Mouse (Mus musculus): Measurements from ENCODE around the gene Kpna3. TPM values are rescaled to one million over a fixed set of nuclear protein-coding genes. Genes with fewer than 3 reads are reported as not detected.

Kpna3 gene
- total and polyA plus RNA-seq, 2 experiments from 2014 or later = 34.8 to 52.5 TPM

DNA sequence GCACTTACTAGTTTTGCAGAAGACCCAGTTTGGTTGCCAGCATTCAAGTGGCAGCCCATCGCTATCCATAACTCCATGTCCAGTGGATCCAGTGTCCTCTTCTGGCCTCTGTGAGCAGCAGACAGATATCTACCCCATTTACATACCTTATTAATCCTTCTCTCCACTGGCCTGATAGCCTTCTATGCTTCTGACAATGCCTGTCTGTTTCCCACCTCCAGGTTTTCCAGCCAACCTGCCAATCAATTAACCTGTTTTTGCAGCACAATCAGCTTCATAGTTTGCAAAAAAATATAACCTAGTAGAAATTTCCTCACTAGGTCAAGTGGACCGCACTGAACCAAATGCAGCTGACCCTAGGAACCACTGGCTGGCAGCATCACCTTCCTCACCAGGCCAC, 77.4 kb downstream of the Kpna3 start:
- no peak overlapping the region for H3K4me3 ChIP-seq (ENCODE audit: low read length)
- no peak for ATAC-seq
- peaks cover 3% of the 10 kb centered on the region; the same call in 1 of the 2 replicates for H3K36me3 ChIP-seq (ENCODE audit: insufficient read depth, low read length)
- 92% methylated on average over 2 of the region's 2 CpGs for WGBS
- H3K9ac ChIP-seq (replicated peaks; ENCODE audit: low read length) = no peak overlapping the region
- H3K27ac ChIP-seq = no peak overlapping the region
- no peaks in the 10 kb centered on the region for H3K27me3 ChIP-seq (ENCODE audit: insufficient read depth, low read length)
- no peak for TF ChIP-seq CTCF (IDR thresholded peaks at IDR 0.05; ENCODE audit: low read depth)
- H3K4me2 ChIP-seq (ENCODE audit: low read depth, low read length) = no peak overlapping the region
- 0 out of 2 replicates have a peak, but pooled peaks cover 6% of the 10 kb centered on the region for H3K4me1 ChIP-seq (ENCODE audit: insufficient read depth, low read length)
- H3K9me3 ChIP-seq (ENCODE audit: low read length) = no peaks in the 10 kb centered on the region
- DNase-seq (ENCODE audit: low spot score) = no peak

DNA sequence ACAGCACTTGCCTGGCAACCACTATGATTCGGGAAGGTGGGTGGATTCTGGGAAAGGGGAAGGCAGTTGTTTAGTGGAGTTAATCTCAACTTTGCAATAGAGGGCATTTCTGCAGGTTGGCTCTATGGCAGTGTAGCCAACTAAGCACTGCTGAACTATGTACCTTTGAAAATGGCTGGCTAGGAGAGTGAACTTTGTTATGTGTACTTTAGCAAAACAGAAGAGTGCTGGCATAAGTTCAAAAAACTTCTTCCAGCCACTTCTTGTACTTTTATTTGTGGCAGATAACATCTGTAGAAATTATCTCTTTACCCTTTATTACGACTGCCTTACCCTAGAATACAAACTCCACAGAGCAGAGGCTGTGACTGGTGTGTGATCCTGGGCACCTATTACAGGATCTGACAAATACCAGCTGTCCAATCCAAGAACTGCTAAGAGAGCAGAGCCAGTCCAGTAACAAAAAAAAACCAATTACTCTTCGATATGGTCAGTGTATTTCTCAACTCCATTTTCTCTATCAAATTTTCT, 78.6 kb downstream of the Kpna3 start:
- Histone ChIP-seq H3K4me1 (ENCODE audit: insufficient read depth, low read length) (0 out of 2 replicates have a peak, but pooled peaks cover 6% of the 10 kb centered on the region), H3K9me3 (ENCODE audit: low read length) (no peaks in the 10 kb centered on the region), H3K9ac (replicated peaks; ENCODE audit: low read length) (no peak overlapping the region), H3K36me3 (ENCODE audit: insufficient read depth, low read length) (no peaks in the 10 kb centered on the region), H3K4me2 (ENCODE audit: low read depth, low read length) (peak overlapping the region; percentile 70), H3K27me3 (ENCODE audit: insufficient read depth, low read length) (no peaks in the 10 kb centered on the region), H3K27ac (no peak overlapping the region), H3K4me3 (ENCODE audit: low read length) (no peak overlapping the region; the same call in 1 of the 2 replicates)
- WGBS = 65% methylated on average over 3 of the region's 3 CpGs
- no peak for TF ChIP-seq CTCF (IDR thresholded peaks at IDR 0.05; ENCODE audit: low read depth)
- no peak for DNase-seq (ENCODE audit: low spot score)
- ATAC-seq = no peak

DNA sequence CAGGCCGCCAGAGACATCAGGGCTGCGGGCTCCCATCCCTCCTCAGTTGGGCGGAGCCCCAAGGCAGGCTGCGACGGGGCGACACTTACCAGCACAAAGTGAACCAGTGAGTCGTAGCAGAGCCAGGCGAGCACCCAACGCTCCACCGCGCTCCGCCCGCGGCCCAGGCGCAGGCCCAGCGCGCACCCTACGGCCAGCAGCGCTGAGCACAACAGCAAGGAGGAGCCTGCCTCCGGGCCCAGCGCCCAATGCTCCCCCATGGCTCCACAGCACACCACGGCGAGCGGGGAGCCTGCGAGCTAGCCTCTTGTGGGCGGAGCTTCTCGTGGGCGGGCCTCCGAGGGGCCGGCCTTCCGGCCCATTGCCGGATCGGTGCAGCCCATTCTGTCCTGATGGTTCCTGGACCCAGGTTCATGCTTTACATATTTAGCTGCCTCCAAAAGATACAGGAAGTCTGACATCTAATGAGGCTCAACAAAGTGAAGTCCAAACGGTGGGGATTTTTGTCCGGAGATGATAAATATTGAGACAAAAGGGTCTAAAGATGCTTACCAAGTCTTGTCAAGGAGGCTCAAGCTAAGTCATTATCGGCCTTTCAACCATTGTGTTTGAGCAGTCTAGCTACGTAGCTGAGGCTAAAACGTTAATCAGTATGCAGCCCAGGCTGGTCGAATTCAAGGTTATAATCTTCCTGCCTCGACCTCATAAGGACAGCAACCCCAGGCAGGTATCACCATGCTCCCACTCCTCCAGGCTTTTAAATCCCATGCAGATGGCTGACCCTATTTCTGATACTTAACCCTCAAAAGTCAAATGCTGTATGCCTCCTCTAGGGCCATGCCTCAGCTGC, 79.3 kb downstream of the Kpna3 start, which contains the start of gene Ebpl:
Gene Ebpl, minus strand, starts transcription at position 309 of the 850 bp plus-strand sequence.
- no peak for TF ChIP-seq CTCF (IDR thresholded peaks at IDR 0.05; ENCODE audit: low read depth)
- WGBS = under 1% methylated on average over 40 of the region's 40 CpGs
- H3K36me3 ChIP-seq (ENCODE audit: insufficient read depth, low read length) = no peaks in the 10 kb centered on the region
- peak within 1 kb of the TSS; percentile 70 for H3K9ac ChIP-seq (replicated peaks; ENCODE audit: low read length)
- peak within 1 kb of the TSS; percentile 81 for H3K27ac ChIP-seq
- 0 out of 2 replicates have a peak, but pooled peaks cover 6% of the 10 kb centered on the region for H3K4me1 ChIP-seq (ENCODE audit: insufficient read depth, low read length)
- no peaks in the 10 kb centered on the region for H3K9me3 ChIP-seq (ENCODE audit: low read length)
- DNase-seq (ENCODE audit: low spot score) = peak; percentile 92
- peak within 1 kb of the TSS; percentile 69 for H3K4me3 ChIP-seq (ENCODE audit: low read length)
- H3K4me2 ChIP-seq (ENCODE audit: low read depth, low read length) = peak within 1 kb of the TSS; percentile 70
- ATAC-seq = peak; percentile 97
- no peaks in the 10 kb centered on the region for H3K27me3 ChIP-seq (ENCODE audit: insufficient read depth, low read length)

GRCm38 (mm10) chr14:61354251-61355235, 85.1 kb downstream of the Kpna3 start:
- DNase-seq (ENCODE audit: low spot score) (no peak), ATAC-seq (no peak)
- H3K27ac ChIP-seq = no peak overlapping the region

GRCm38 (mm10) chr14:61350808-61351207, 88.9 kb downstream of the Kpna3 start:
- DNase-seq (ENCODE audit: low spot score) = no peak
- no peak for ATAC-seq
- H3K4me3 ChIP-seq (ENCODE audit: low read length) = no peak overlapping the region
- no peak overlapping the region for H3K4me2 ChIP-seq (ENCODE audit: low read depth, low read length)
- H3K9ac ChIP-seq (replicated peaks; ENCODE audit: low read length) = no peak overlapping the region
- no peaks in the 10 kb centered on the region for H3K27me3 ChIP-seq (ENCODE audit: insufficient read depth, low read length)
- no peaks in the 10 kb centered on the region for H3K36me3 ChIP-seq (ENCODE audit: insufficient read depth, low read length)
- no peaks in the 10 kb centered on the region for H3K9me3 ChIP-seq (ENCODE audit: low read length)
- no peaks in the 10 kb centered on the region for H3K4me1 ChIP-seq (ENCODE audit: insufficient read depth, low read length)
- no peak overlapping the region for H3K27ac ChIP-seq
- no peak for TF ChIP-seq CTCF (IDR thresholded peaks at IDR 0.05; ENCODE audit: low read depth)
- WGBS = 63% methylated on average over 6 of the region's 6 CpGs

More at GRCm38 (mm10) chr14:61354251-61355235, 85.1 kb downstream of the Kpna3 start:
- Histone ChIP-seq H3K4me1 (ENCODE audit: insufficient read depth, low read length) (no peaks in the 10 kb centered on the region), H3K4me2 (ENCODE audit: low read depth, low read length) (no peak overlapping the region), H3K4me3 (ENCODE audit: low read length) (no peak overlapping the region), H3K9ac (replicated peaks; ENCODE audit: low read length) (no peak overlapping the region), H3K36me3 (ENCODE audit: insufficient read depth, low read length) (no peaks in the 10 kb centered on the region), H3K27me3 (ENCODE audit: insufficient read depth, low read length) (no peaks in the 10 kb centered on the region), H3K9me3 (ENCODE audit: low read length) (no peaks in the 10 kb centered on the region)
- TF ChIP-seq CTCF (IDR thresholded peaks at IDR 0.05; ENCODE audit: low read depth) = no peak
- 69% methylated on average over 10 of the region's 10 CpGs for WGBS

- H3K4me2 ChIP-seq (ENCODE audit: low read depth, low read length) = no peak overlapping the region
- DNase-seq (ENCODE audit: low spot score) (no peak), ATAC-seq (no peak)
- no peak overlapping the region for H3K9ac ChIP-seq (replicated peaks; ENCODE audit: low read length)
- no peak overlapping the region for H3K27ac ChIP-seq
- TF ChIP-seq CTCF (IDR thresholded peaks at IDR 0.05; ENCODE audit: low read depth) = no peak
- no peaks in the 10 kb centered on the region for H3K36me3 ChIP-seq (ENCODE audit: insufficient read depth, low read length)
- H3K27me3 ChIP-seq (ENCODE audit: insufficient read depth, low read length) = no peaks in the 10 kb centered on the region
- 93% methylated on average over 4 of the region's 4 CpGs for WGBS
- no peaks in the 10 kb centered on the region for H3K4me1 ChIP-seq (ENCODE audit: insufficient read depth, low read length)
- H3K9me3 ChIP-seq (ENCODE audit: low read length) = no peaks in the 10 kb centered on the region
- H3K4me3 ChIP-seq (ENCODE audit: low read length) = no peak overlapping the region
Measured at GRCm38 (mm10) chr14:61349876-61350275, 89.8 kb downstream of the Kpna3 start.
